Mouse (Mus musculus) heart, adult 2 months (tissue): ENCODE data around the gene Mrpl22.
"Not testable (repeated sequence)": the region's sequence is repeated elsewhere in the genome, so short reads cannot be mapped to it uniquely, and the experiment has no call there.

Source experiments
- CTCF ChIP-seq: fragments of 200-600 bp; IDR thresholded peaks from 2 replicates; pipeline ENCODE4 v1.8.1; 2022; ENCODE audit warnings: antibody characterized with exemption, mild to moderate bottlenecking, moderate library complexity
- EP300 ChIP-seq: fragments of 200-500 bp; IDR thresholded peaks from 2 replicates; pipeline ENCODE4 v1.6.1; 2011; ENCODE audit warnings: low read depth, low read length, control low read depth; ENCODE audit not compliant: insufficient read depth
- POLR2A ChIP-seq: fragments of 200-500 bp; IDR thresholded peaks from 2 replicates; pipeline ENCODE4 v1.6.1; 2011; ENCODE audit warnings: mild to moderate bottlenecking, low read depth, low read length, control low read depth; ENCODE audit not compliant: insufficient read depth

DNA sequence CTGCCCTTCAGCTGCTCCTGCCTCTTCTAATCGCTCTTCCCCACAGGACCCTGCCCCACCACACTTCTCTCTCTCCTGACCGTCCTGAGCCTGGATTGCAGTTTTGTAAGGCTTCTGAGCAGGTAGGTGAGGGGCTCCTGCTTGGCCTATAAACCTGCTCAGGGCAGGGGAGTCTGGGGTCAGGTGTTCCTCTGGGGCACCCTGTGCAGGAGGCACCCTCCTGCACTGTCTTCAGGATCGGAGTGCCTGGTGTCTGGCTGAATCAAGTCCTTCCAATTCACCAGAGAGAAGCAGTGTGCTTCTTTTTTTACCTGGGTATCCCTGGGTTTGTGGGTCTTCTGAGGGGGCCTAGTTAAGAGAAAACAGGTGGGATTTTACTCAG is 43.6 kb downstream of the Mrpl22 start:
- not testable (repeated sequence) for TF ChIP-seq CTCF, EP300
- peak; percentile 21 for TF ChIP-seq POLR2A
